Mouse (Mus musculus): ENCODE measurements around the gene Plod2. TPM values are rescaled to one million over a fixed set of nuclear protein-coding genes. Genes with fewer than 3 reads are reported as not detected.
A peak's percentile ranks its signal among the peaks of the same experiment; 100 is the strongest.

The Plod2 gene
- polyA plus RNA-seq, 1 experiment from 2014 or later: 11.6 TPM

GRCm38 (mm10) chr9:92639200-92639897, 97.3 kb downstream of the Plod2 start:
- Histone ChIP-seq H3K4me2 (replicated peaks; ENCODE audit: low read depth) (no peak overlapping the region), H3K4me1 (replicated peaks; ENCODE audit: control insufficient read depth, insufficient read depth, low read length) (no peaks in the 10 kb centered on the region), H3K9me3 (ENCODE audit: control insufficient read depth) (no peaks in the 10 kb centered on the region), H3K27me3 (replicated peaks; ENCODE audit: control insufficient read depth, insufficient read depth, low read length) (no peaks in the 10 kb centered on the region), H3K9ac (ENCODE audit: low read depth, low read length) (no peak overlapping the region), H3K27ac (ENCODE audit: low read depth, low read length) (no peak overlapping the region), H3K36me3 (ENCODE audit: control insufficient read depth, insufficient read depth) (no peaks in the 10 kb centered on the region), H3K4me3 (ENCODE audit: low read depth, low read length) (no peak overlapping the region)
- ATAC-seq: no peak
- TF ChIP-seq CTCF (IDR thresholded peaks at IDR 0.05; ENCODE audit: low read depth): peak; percentile 33
- 75% methylated on average over 6 of the region's 6 CpGs for WGBS

GRCm38 (mm10) chr9:92641717-92642116, 99.7 kb downstream of the Plod2 start:
- ATAC-seq: no peak
- H3K4me1 ChIP-seq (replicated peaks; ENCODE audit: control insufficient read depth, insufficient read depth, low read length): no peaks in the 10 kb centered on the region
- no peak overlapping the region for H3K27ac ChIP-seq (ENCODE audit: low read depth, low read length)
- H3K4me2 ChIP-seq (replicated peaks; ENCODE audit: low read depth): no peak overlapping the region
- H3K9me3 ChIP-seq (ENCODE audit: control insufficient read depth): no peaks in the 10 kb centered on the region
- no peak for TF ChIP-seq CTCF (IDR thresholded peaks at IDR 0.05; ENCODE audit: low read depth)
- no peaks in the 10 kb centered on the region for H3K27me3 ChIP-seq (replicated peaks; ENCODE audit: control insufficient read depth, insufficient read depth, low read length)
- H3K4me3 ChIP-seq (ENCODE audit: low read depth, low read length): no peak overlapping the region
- H3K9ac ChIP-seq (ENCODE audit: low read depth, low read length): no peak overlapping the region
- no peaks in the 10 kb centered on the region for H3K36me3 ChIP-seq (ENCODE audit: control insufficient read depth, insufficient read depth)
- 62% methylated on average over 1 of the region's 1 CpGs for WGBS

Other genes with a start within 250 kb of the Plod2 start
- gene 1700057G04Rik, start 232.8 kb upstream of the Plod2 start, polyA plus RNA-seq (2015; fragmentation: Nextera tagmentation; extraction: Ambion mirVana): not detected in 2 replicates
- gene Plscr4, start 84.8 kb upstream of the Plod2 start, polyA plus RNA-seq (2015; fragmentation: Nextera tagmentation; extraction: Ambion mirVana): 4.3 and 4.6 TPM in 2 replicates

Data from intestine, postnatal 0 days (tissue).